Mouse (Mus musculus) hindbrain, embryonic 16.5 days (tissue): Measurements from ENCODE around the gene Tmem178b. TPM values are rescaled to one million over a fixed set of nuclear protein-coding genes. Genes with fewer than 3 reads are reported as not detected.

ENCODE experiments used
- ATAC-seq: fragments of 200-750 bp; cut with Nextera tagmentation; 2 replicates; pipeline ENCODE4 v1.8.0; 2017; ENCODE audit warnings: moderate TSS enrichment, moderate library complexity
- H3K27ac ChIP-seq: fragments of 300-500 bp; sonication (generic); 2 replicates; pipeline ENCODE4 v1.5.1; 2014; ENCODE audit warnings: low read depth, mild to moderate bottlenecking, control low read depth, low read length, moderate library complexity
- H3K27me3 ChIP-seq: fragments of 300-500 bp; sonication (generic); replicated peaks from 2 replicates; pipeline ENCODE4 v1.6.1; 2014; ENCODE audit warnings: low read length; ENCODE audit not compliant: control insufficient read depth, insufficient read depth
- H3K36me3 ChIP-seq: fragments of 300-500 bp; sonication (generic); 2 replicates; pipeline ENCODE4 v1.6.1; 2014; ENCODE audit warnings: mild to moderate bottlenecking, low read length, moderate library complexity, mixed read lengths; ENCODE audit not compliant: control insufficient read depth, insufficient read depth
- H3K4me1 ChIP-seq: fragments of 300-500 bp; sonication (generic); 2 replicates; pipeline ENCODE4 v1.6.1; 2014; ENCODE audit warnings: low read depth, low read length; ENCODE audit not compliant: control insufficient read depth, insufficient read depth
- H3K4me2 ChIP-seq: fragments of 300-500 bp; sonication (generic); 2 replicates; pipeline ENCODE4 v1.6.1; 2014; ENCODE audit warnings: mild to moderate bottlenecking, low read length, control low read depth, moderate library complexity
- H3K4me3 ChIP-seq: fragments of 300-500 bp; sonication (generic); 2 replicates; pipeline ENCODE4 v1.5.1; 2014; ENCODE audit warnings: mild to moderate bottlenecking, low read length, control low read depth, moderate library complexity
- H3K9ac ChIP-seq: fragments of 300-500 bp; sonication (generic); 2 replicates; pipeline ENCODE4 v1.6.1; 2014; ENCODE audit warnings: low read depth, mild to moderate bottlenecking, control low read depth, low read length, moderate library complexity
- H3K9me3 ChIP-seq: fragments of 300-500 bp; sonication (generic); 2 replicates; pipeline ENCODE4 v1.6.1; 2014; ENCODE audit warnings: mild to moderate bottlenecking, low read length, moderate library complexity; ENCODE audit not compliant: control insufficient read depth
- WGBS: fragments of 180-500 bp; shearing (Covaris S2); extraction: QIAGEN DNeasy Blood & Tissue Kit; methylation state at CpG from one replicate; pipeline ENCODE4 v1.1.7; 2014; 5-methylcytosine and 5-hydroxymethylcytosine counted together
- polyA plus RNA-seq: library from polyadenylated mRNA; unstranded; fragments of >200 nt; fragmentation: Nextera tagmentation; extraction: Ambion mirVana; gene quantifications from 2 replicates; pipeline ENCODE4 v1.2.1, GENCODE M21; 2015

Tmem178b gene
- polyA plus RNA-seq, 1 experiment from 2014 or later: 35.5 TPM

- 44% methylated on average over 4 of the region's 4 CpGs for WGBS
- peak overlapping the region; percentile 0; the same call in 1 of the 2 replicates for H3K27ac ChIP-seq
- peaks cover 8% of the 10 kb centered on the region; the same call in 1 of the 2 replicates for H3K4me1 ChIP-seq
- ATAC-seq: peak; percentile 80
- H3K27me3 ChIP-seq: no peaks in the 10 kb centered on the region
- no peak overlapping the region for H3K4me2 ChIP-seq
- no peaks in the 10 kb centered on the region for H3K9me3 ChIP-seq
- H3K4me3 ChIP-seq: no peak overlapping the region
- H3K36me3 ChIP-seq: no peaks in the 10 kb centered on the region
- H3K9ac ChIP-seq: no peak overlapping the region
Measured at GRCm38 (mm10) chr6:40023592-40024335, 150.7 kb downstream of the Tmem178b start.

- Histone ChIP-seq H3K4me2 (no peak overlapping the region), H3K36me3 (no peaks in the 10 kb centered on the region), H3K27me3 (no peaks in the 10 kb centered on the region), H3K4me3 (no peak overlapping the region), H3K4me1 (peaks cover 8% of the 10 kb centered on the region; the same call in 1 of the 2 replicates), H3K27ac (0 out of 2 replicates have a peak overlapping the region, but pooled peaks have one; percentile 35), H3K9ac (no peak overlapping the region), H3K9me3 (no peaks in the 10 kb centered on the region)
- no peak; the same call in 1 of the 2 replicates for ATAC-seq
- WGBS: 45% methylated on average over 5 of the region's 5 CpGs
Measured at GRCm38 (mm10) chr6:40024336-40024934, 151.4 kb downstream of the Tmem178b start.

- no peak overlapping the region for H3K9ac ChIP-seq
- no peak overlapping the region for H3K4me3 ChIP-seq
- no peak overlapping the region for H3K4me2 ChIP-seq
- H3K9me3 ChIP-seq: no peaks in the 10 kb centered on the region
- H3K36me3 ChIP-seq: no peaks in the 10 kb centered on the region
- no peaks in the 10 kb centered on the region for H3K4me1 ChIP-seq
- no peaks in the 10 kb centered on the region for H3K27me3 ChIP-seq
- ATAC-seq: no peak
- no peak overlapping the region for H3K27ac ChIP-seq
Measured at GRCm38 (mm10) chr6:40032901-40033300, 159.8 kb downstream of the Tmem178b start.

GRCm38 (mm10) chr6:40033935-40034334 is 160.9 kb downstream of the Tmem178b start:
- no peak for ATAC-seq
- Histone ChIP-seq H3K27me3 (no peaks in the 10 kb centered on the region), H3K9me3 (no peaks in the 10 kb centered on the region), H3K36me3 (no peaks in the 10 kb centered on the region), H3K4me1 (no peaks in the 10 kb centered on the region), H3K4me3 (no peak overlapping the region), H3K9ac (no peak overlapping the region), H3K27ac (no peak overlapping the region), H3K4me2 (no peak overlapping the region)
- 88% methylated on average over 3 of the region's 3 CpGs for WGBS

- peak overlapping the region; percentile 47 for H3K9ac ChIP-seq
- 24% methylated on average over 11 of the region's 11 CpGs for WGBS
- H3K4me1 ChIP-seq: peaks cover 12% of the 10 kb centered on the region
- peak overlapping the region; percentile 78 for H3K27ac ChIP-seq
- H3K4me3 ChIP-seq: 0 out of 2 replicates have a peak overlapping the region, but pooled peaks have one; percentile 11
- peak overlapping the region; percentile 47 for H3K4me2 ChIP-seq
- H3K9me3 ChIP-seq: no peaks in the 10 kb centered on the region
- ATAC-seq: peak; percentile 87
- H3K36me3 ChIP-seq: no peaks in the 10 kb centered on the region
- no peaks in the 10 kb centered on the region for H3K27me3 ChIP-seq
Measured at GRCm38 (mm10) chr6:40048969-40049908, 176.2 kb downstream of the Tmem178b start.

GRCm38 (mm10) chr6:40049909-40050484 is 176.9 kb downstream of the Tmem178b start:
- Histone ChIP-seq H3K4me2 (0 out of 2 replicates have a peak overlapping the region, but pooled peaks have one; percentile 15), H3K4me3 (no peak overlapping the region)

GRCm38 (mm10) chr6:40051698-40052097 is 178.6 kb downstream of the Tmem178b start:
- peaks cover 12% of the 10 kb centered on the region for H3K4me1 ChIP-seq
- no peaks in the 10 kb centered on the region for H3K27me3 ChIP-seq
- H3K27ac ChIP-seq: no peak overlapping the region
- H3K9ac ChIP-seq: no peak overlapping the region
- ATAC-seq: no peak
- H3K36me3 ChIP-seq: no peaks in the 10 kb centered on the region
- no peak overlapping the region for H3K4me3 ChIP-seq
- H3K4me2 ChIP-seq: no peak overlapping the region
- H3K9me3 ChIP-seq: no peaks in the 10 kb centered on the region
- 91% methylated on average over 2 of the region's 2 CpGs for WGBS

More at GRCm38 (mm10) chr6:40049909-40050484, 176.9 kb downstream of the Tmem178b start:
- Histone ChIP-seq H3K9ac (no peak overlapping the region), H3K27ac (peak overlapping the region; percentile 24), H3K36me3 (no peaks in the 10 kb centered on the region), H3K27me3 (no peaks in the 10 kb centered on the region), H3K4me1 (peaks cover 12% of the 10 kb centered on the region), H3K9me3 (no peaks in the 10 kb centered on the region)
- WGBS: 43% methylated on average over 6 of the region's 6 CpGs
- peak; percentile 75 for ATAC-seq

- WGBS: 89% methylated on average over 1 of the region's 1 CpGs
- H3K36me3 ChIP-seq: no peaks in the 10 kb centered on the region
- H3K4me2 ChIP-seq: no peak overlapping the region
- H3K4me3 ChIP-seq: no peak overlapping the region
- H3K27ac ChIP-seq: no peak overlapping the region
- no peak for ATAC-seq
- H3K9ac ChIP-seq: no peak overlapping the region
- H3K27me3 ChIP-seq: no peaks in the 10 kb centered on the region
- H3K4me1 ChIP-seq: peaks cover 12% of the 10 kb centered on the region
- no peaks in the 10 kb centered on the region for H3K9me3 ChIP-seq
Measured at GRCm38 (mm10) chr6:40052593-40052992, 179.5 kb downstream of the Tmem178b start.
